In the genomic region with DNA sequence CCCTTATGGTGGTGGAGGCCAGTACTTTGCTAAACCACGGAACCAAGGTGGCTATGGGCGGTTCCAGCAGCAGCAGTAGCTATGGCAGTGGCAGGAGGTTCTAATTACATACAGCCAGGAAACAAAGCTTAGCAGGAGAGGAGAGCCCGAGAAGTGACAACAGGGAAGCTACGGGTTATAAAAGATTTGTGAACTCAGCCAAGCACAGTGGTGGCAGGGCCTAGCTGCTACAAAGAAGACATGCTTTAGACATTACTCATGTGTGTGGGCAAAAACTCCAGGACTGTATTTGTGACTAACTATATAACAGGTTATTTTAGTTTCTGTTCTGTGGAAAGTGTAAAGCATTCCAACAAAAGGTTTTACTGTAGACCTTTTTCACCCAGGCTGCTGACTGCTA, we compare ENCODE assay signal across 22 mouse cellular contexts. TPM values are rescaled to one million over a fixed set of nuclear protein-coding genes. Genes with fewer than 3 reads are reported as not detected.
DNase-seq lines count a peak whose midpoint lies in the region; ATAC-seq and TF ChIP-seq lines count a peak whose summit lies in the region.
"Not testable (repeated sequence)": the region's sequence is repeated elsewhere in the genome, so short reads cannot be mapped to it uniquely, and the experiment has no call there.
"Had no signal": no experiment of that assay in that cellular context is flagged by ENCODE, and none has a peak within 500 bp of the region (broad histone marks: within the 10 kb centered on the region; RNA-seq: fewer than 3 reads in every experiment).

No protein-coding gene starts in this region.

- H3K4me3 ChIP-seq in embryonic fibroblast, embryonic 13.5 days (ENCODE audit: insufficient read depth, low read length); heart, embryonic 14.5 days (ENCODE audit: control insufficient read depth in 1 of 2, insufficient read depth in 1 of 2, low read depth in 1 of 2, low read length in 2 of 2); intestine, embryonic 14.5 days (ENCODE audit: low read depth, low read length); limb, embryonic 14.5 days (replicated peaks; ENCODE audit: low read length); olfactory bulb, adult 2 months (ENCODE audit: insufficient read depth, low read depth, low read length): not testable (repeated sequence)

- 48% methylated on average over 4 of the region's 4 CpGs for WGBS in heart, embryonic 14.5 days
- WGBS in intestine, embryonic 14.5 days = 30% methylated on average over 4 of the region's 4 CpGs
- WGBS in limb, embryonic 14.5 days = 12% methylated on average over 4 of the region's 4 CpGs
- 20% methylated on average over 4 of the region's 4 CpGs for WGBS in olfactory bulb, adult 2 months

- TF ChIP-seq CTCF in embryonic fibroblast, embryonic 13.5 days (IDR thresholded peaks at IDR 0.05; ENCODE audit: borderline replicate concordance, insufficient read depth, low read length); olfactory bulb, adult 2 months (IDR thresholded peaks at IDR 0.05; ENCODE audit: insufficient read depth, low read depth, low read length): not testable (repeated sequence)

- ATAC-seq in heart, embryonic 14.5 days (ENCODE audit: insufficient number of reproducible peaks, insufficient read depth, low FRiP score, low read depth); intestine, embryonic 14.5 days (replicated peaks; ENCODE audit: low FRiP score, low TSS enrichment, low read depth); limb, embryonic 14.5 days (ENCODE audit: low FRiP score, low read depth): not testable (repeated sequence)

- H3K36me3 ChIP-seq in heart, embryonic 14.5 days (ENCODE audit: control insufficient read depth, insufficient read depth, low read length); intestine, embryonic 14.5 days (ENCODE audit: control insufficient read depth, insufficient read depth, low read length); limb, embryonic 14.5 days (ENCODE audit: control insufficient read depth, insufficient read depth, low read length): not testable (repeated sequence)

- not testable (repeated sequence) for H3K9ac ChIP-seq in heart, embryonic 14.5 days (ENCODE audit: low read length); intestine, embryonic 14.5 days (ENCODE audit: low read length); limb, embryonic 14.5 days (ENCODE audit: low read depth, low read length, severe bottlenecking)

- peak; percentile 52 for DNase-seq in 3134 (ENCODE audit: extremely low read depth, insufficient read length, low spot score)
- peak; percentile 42 for DNase-seq in R1 (ENCODE audit: low read depth, low spot score)
- not testable (repeated sequence) for DNase-seq in intestine, embryonic 14.5 days (ENCODE audit: low spot score)
- DNase-seq in limb, embryonic 14.5 days (ENCODE audit: low spot score) = peak; percentile 18

- peak overlapping the region; percentile 83 for H3K27ac ChIP-seq in embryonic fibroblast, embryonic 13.5 days (ENCODE audit: insufficient read depth, low read length)
- H3K27ac ChIP-seq in heart, embryonic 14.5 days (replicated peaks in 1 of 2; ENCODE audit: control insufficient read depth in 1 of 2, insufficient read depth in 1 of 2, low read depth in 2 of 2, low read length in 2 of 2) = peak overlapping the region; percentile 32 to 78; a peak in 2 of 4 replicates
- peak overlapping the region; percentile 87 for H3K27ac ChIP-seq in intestine, embryonic 14.5 days (ENCODE audit: low read depth)
- H3K27ac ChIP-seq in limb, embryonic 14.5 days (replicated peaks; ENCODE audit: low read depth, low read length) = 0 out of 2 replicates have a peak overlapping the region, but pooled peaks have one; percentile 38
- H3K27ac ChIP-seq in olfactory bulb, adult 2 months (ENCODE audit: insufficient read depth, low read depth, low read length) = peak overlapping the region; percentile 72; the same call in 1 of the 2 replicates

- TF ChIP-seq POLR2A in embryonic fibroblast, embryonic 13.5 days (IDR thresholded peaks at IDR 0.05; ENCODE audit: low read depth, low read length); limb, embryonic 14.5 days (IDR thresholded peaks at IDR 0.05; ENCODE audit: borderline replicate concordance, extremely low read depth, insufficient read depth, insufficient read length); olfactory bulb, adult 2 months (IDR thresholded peaks at IDR 0.05; ENCODE audit: insufficient read depth, low read depth, low read length): not testable (repeated sequence)

- not testable (repeated sequence) for H3K4me2 ChIP-seq in heart, embryonic 14.5 days (ENCODE audit: low read length); intestine, embryonic 14.5 days (ENCODE audit: low read length); limb, embryonic 14.5 days (replicated peaks; ENCODE audit: low read depth, low read length, severe bottlenecking)

- H3K27me3 ChIP-seq in heart, embryonic 14.5 days (ENCODE audit: control insufficient read depth, insufficient read depth, low read length); intestine, embryonic 14.5 days (replicated peaks; ENCODE audit: control insufficient read depth, insufficient read depth, low read length); limb, embryonic 14.5 days (ENCODE audit: control insufficient read depth, insufficient read depth, low read length): not testable (repeated sequence)

- peaks cover 14% of the 10 kb centered on the region for H3K4me1 ChIP-seq in embryonic fibroblast, embryonic 13.5 days (ENCODE audit: control insufficient read depth, insufficient read depth, low read length)
- H3K4me1 ChIP-seq in heart, embryonic 14.5 days (ENCODE audit: control insufficient read depth in 2 of 2, insufficient read depth in 2 of 2, low read length in 2 of 2) = peaks cover 32 to 50% of the 10 kb centered on the region in 2 experiments
- peaks cover 24% of the 10 kb centered on the region for H3K4me1 ChIP-seq in intestine, embryonic 14.5 days (replicated peaks; ENCODE audit: control insufficient read depth, insufficient read depth, low read length)
- peaks cover 18% of the 10 kb centered on the region; the same call in 1 of the 2 replicates for H3K4me1 ChIP-seq in limb, embryonic 14.5 days (ENCODE audit: control insufficient read depth, insufficient read depth, low read length)
- peaks cover 24% of the 10 kb centered on the region for H3K4me1 ChIP-seq in olfactory bulb, adult 2 months (ENCODE audit: control insufficient read depth, insufficient read depth, low read length)

- H3K9me3 ChIP-seq in heart, embryonic 14.5 days (ENCODE audit: control insufficient read depth, low read length); intestine, embryonic 14.5 days (ENCODE audit: control insufficient read depth, low read length); limb, embryonic 14.5 days (ENCODE audit: control insufficient read depth, low read length): not testable (repeated sequence)

RNA-seq across cellular contexts. Expression of a gene that starts 7.9 kb away (rescaled TPM):
- polyA plus RNA-seq in embryonic fibroblast, embryonic 13.5 days (2011; ENCODE audit: insufficient read length, low read depth, missing spikeins) = not detected in 2 replicates
- 0.05 and 0.20 TPM in 2 replicates for polyA plus RNA-seq in heart, embryonic 14.5 days (2014; fragmentation: Nextera tagmentation; extraction: Ambion mirVana)
- polyA plus RNA-seq in intestine, embryonic 14.5 days (2014; fragmentation: Nextera tagmentation; extraction: Ambion mirVana) = 0.09 and 0.19 TPM in 2 replicates
- 0.17 and 0.35 TPM in 2 replicates for polyA plus RNA-seq in limb, embryonic 14.5 days (2012; rRNA removed)
- 0.23 and 0.25 TPM in 2 replicates for polyA plus RNA-seq in limb, embryonic 14.5 days (2014; fragmentation: Nextera tagmentation; extraction: Ambion mirVana)
- not detected in 2 replicates for polyA plus RNA-seq in olfactory bulb, adult 2 months (2012; ENCODE audit: insufficient read depth, insufficient read length, low replicate concordance, missing spikeins)
- polyA plus RNA-seq: erythroblast, embryonic 14.5 days; forebrain, embryonic 12.5 days; forebrain, postnatal 0 days; hindbrain, embryonic 11.5 days; kidney, embryonic 16.5 days; liver, embryonic 11.5 days; midbrain, embryonic 12.5 days; midbrain, postnatal 0 days; neural tube, embryonic 13.5 days had no signal

RNA-seq across cellular contexts. Expression of a gene that starts 29.7 kb away (rescaled TPM):
- polyA plus RNA-seq in embryonic fibroblast, embryonic 13.5 days (2011; ENCODE audit: insufficient read length, low read depth, missing spikeins) = 84.1 and 103 TPM in 2 replicates
- polyA plus RNA-seq in heart, embryonic 14.5 days (2014; fragmentation: Nextera tagmentation; extraction: Ambion mirVana) = 37.5 and 47.5 TPM in 2 replicates
- 57.0 and 66.0 TPM in 2 replicates for polyA plus RNA-seq in intestine, embryonic 14.5 days (2014; fragmentation: Nextera tagmentation; extraction: Ambion mirVana)
- polyA plus RNA-seq in limb, embryonic 14.5 days (2012; rRNA removed) = 95.1 and 110 TPM in 2 replicates
- 58.9 and 72.4 TPM in 2 replicates for polyA plus RNA-seq in limb, embryonic 14.5 days (2014; fragmentation: Nextera tagmentation; extraction: Ambion mirVana)
- polyA plus RNA-seq in olfactory bulb, adult 2 months (2012; ENCODE audit: insufficient read depth, insufficient read length, low replicate concordance, missing spikeins) = not detected in 2 replicates

RNA-seq across cellular contexts. Expression of a gene that starts 41.5 kb away (rescaled TPM):
- 43.0 and 53.9 TPM in 2 replicates for polyA plus RNA-seq in embryonic fibroblast, embryonic 13.5 days (2011; ENCODE audit: insufficient read length, low read depth, missing spikeins)
- 28.4 and 31.6 TPM in 2 replicates for polyA plus RNA-seq in heart, embryonic 14.5 days (2014; fragmentation: Nextera tagmentation; extraction: Ambion mirVana)
- polyA plus RNA-seq in intestine, embryonic 14.5 days (2014; fragmentation: Nextera tagmentation; extraction: Ambion mirVana) = 38.7 and 41.5 TPM in 2 replicates
- 23.5 and 28.4 TPM in 2 replicates for polyA plus RNA-seq in limb, embryonic 14.5 days (2012; rRNA removed)
- 33.0 and 38.1 TPM in 2 replicates for polyA plus RNA-seq in limb, embryonic 14.5 days (2014; fragmentation: Nextera tagmentation; extraction: Ambion mirVana)
- not detected in 2 replicates for polyA plus RNA-seq in olfactory bulb, adult 2 months (2012; ENCODE audit: insufficient read depth, insufficient read length, low replicate concordance, missing spikeins)

RNA-seq across cellular contexts. Expression of a gene that starts 57.8 kb away (rescaled TPM):
- not detected in 2 replicates for polyA plus RNA-seq in embryonic fibroblast, embryonic 13.5 days (2011; ENCODE audit: insufficient read length, low read depth, missing spikeins)
- polyA plus RNA-seq in heart, embryonic 14.5 days (2014; fragmentation: Nextera tagmentation; extraction: Ambion mirVana) = not detected in 2 replicates
- polyA plus RNA-seq in intestine, embryonic 14.5 days (2014; fragmentation: Nextera tagmentation; extraction: Ambion mirVana) = 0.40 and 0.70 TPM in 2 replicates
- 0.33 and 0.74 TPM in 2 replicates for polyA plus RNA-seq in limb, embryonic 14.5 days (2012; rRNA removed)
- polyA plus RNA-seq in limb, embryonic 14.5 days (2014; fragmentation: Nextera tagmentation; extraction: Ambion mirVana) = 0.64 and 0.78 TPM in 2 replicates
- polyA plus RNA-seq in olfactory bulb, adult 2 months (2012; ENCODE audit: insufficient read depth, insufficient read length, low replicate concordance, missing spikeins) = not detected in 2 replicates
- polyA plus RNA-seq: erythroblast, embryonic 14.5 days; heart, adult 2 months; liver, embryonic 16.5 days had no signal

RNA-seq across cellular contexts. Expression of a gene that starts 58.4 kb away (rescaled TPM):
- polyA plus RNA-seq in embryonic fibroblast, embryonic 13.5 days (2011; ENCODE audit: insufficient read length, low read depth, missing spikeins) = not detected in 2 replicates
- not detected in 2 replicates for polyA plus RNA-seq in heart, embryonic 14.5 days (2014; fragmentation: Nextera tagmentation; extraction: Ambion mirVana)
- polyA plus RNA-seq in intestine, embryonic 14.5 days (2014; fragmentation: Nextera tagmentation; extraction: Ambion mirVana) = not detected in 2 replicates
- 1.2 and 1.7 TPM in 2 replicates for polyA plus RNA-seq in limb, embryonic 14.5 days (2012; rRNA removed)
- not detected in 2 replicates for polyA plus RNA-seq in limb, embryonic 14.5 days (2014; fragmentation: Nextera tagmentation; extraction: Ambion mirVana)
- polyA plus RNA-seq in olfactory bulb, adult 2 months (2012; ENCODE audit: insufficient read depth, insufficient read length, low replicate concordance, missing spikeins) = not detected in 2 replicates
- polyA plus RNA-seq: embryonic facial prominence, embryonic 10.5 days; erythroblast, embryonic 14.5 days; forebrain, embryonic 12.5 days; forebrain, postnatal 0 days; heart, adult 2 months; hindbrain, embryonic 16.5 days; intestine, embryonic 15.5 days; kidney, embryonic 16.5 days; liver, embryonic 11.5 days; liver, embryonic 16.5 days; lung, embryonic 15.5 days; midbrain, embryonic 12.5 days; midbrain, postnatal 0 days; neural tube, embryonic 13.5 days had no signal
